Mouse (Mus musculus) midbrain, embryonic 10.5 days (tissue): ENCODE results near the gene Chka. TPM values are rescaled to one million over a fixed set of nuclear protein-coding genes. Genes with fewer than 3 reads are reported as not detected.

Experiments used
- DNase-seq: peaks from one replicate; pipeline ENCODE4 v3.0.0-alpha.2; 2017; ENCODE audit warnings: low spot score
- H3K27ac ChIP-seq: fragments of 300-500 bp; sonication (generic); replicated peaks from 2 replicates; pipeline ENCODE4 v1.5.1; 2016; ENCODE audit warnings: mild to moderate bottlenecking
- H3K27me3 ChIP-seq: fragments of 300-500 bp; sonication (generic); 2 replicates; pipeline ENCODE4 v1.6.1; 2016; ENCODE audit warnings: low read depth, mild to moderate bottlenecking; ENCODE audit not compliant: poor library complexity, severe bottlenecking
- H3K36me3 ChIP-seq: fragments of 300-500 bp; sonication (generic); 2 replicates; pipeline ENCODE4 v1.6.1; 2016; ENCODE audit warnings: mild to moderate bottlenecking, moderate library complexity
- H3K4me1 ChIP-seq: fragments of 300-500 bp; sonication (generic); 2 replicates; pipeline ENCODE4 v1.6.1; 2016
- H3K4me3 ChIP-seq: fragments of 300-500 bp; sonication (generic); 2 replicates; pipeline ENCODE4 v1.5.1; 2016; ENCODE audit warnings: mild to moderate bottlenecking, moderate library complexity
- H3K9me3 ChIP-seq: fragments of 300-500 bp; sonication (generic); replicated peaks from 2 replicates; pipeline ENCODE4 v1.6.1; 2016; ENCODE audit warnings: mild to moderate bottlenecking
- whole genome bisulfite sequencing: fragments of 180-500 bp; shearing (Covaris S2); methylation state at CpG from one replicate; pipeline ENCODE4 v1.1.7; 2016; 5-methylcytosine and 5-hydroxymethylcytosine counted together
- polyA plus RNA-seq: library from polyadenylated mRNA; unstranded; fragments of >200 nt; fragmentation: Nextera tagmentation; extraction: Ambion mirVana; gene quantifications from 2 replicates; pipeline ENCODE4 v1.2.1, GENCODE M21; 2016

The Chka gene
- polyA plus RNA-seq, 1 experiment from 2014 or later, result 59.1 TPM

DNA sequence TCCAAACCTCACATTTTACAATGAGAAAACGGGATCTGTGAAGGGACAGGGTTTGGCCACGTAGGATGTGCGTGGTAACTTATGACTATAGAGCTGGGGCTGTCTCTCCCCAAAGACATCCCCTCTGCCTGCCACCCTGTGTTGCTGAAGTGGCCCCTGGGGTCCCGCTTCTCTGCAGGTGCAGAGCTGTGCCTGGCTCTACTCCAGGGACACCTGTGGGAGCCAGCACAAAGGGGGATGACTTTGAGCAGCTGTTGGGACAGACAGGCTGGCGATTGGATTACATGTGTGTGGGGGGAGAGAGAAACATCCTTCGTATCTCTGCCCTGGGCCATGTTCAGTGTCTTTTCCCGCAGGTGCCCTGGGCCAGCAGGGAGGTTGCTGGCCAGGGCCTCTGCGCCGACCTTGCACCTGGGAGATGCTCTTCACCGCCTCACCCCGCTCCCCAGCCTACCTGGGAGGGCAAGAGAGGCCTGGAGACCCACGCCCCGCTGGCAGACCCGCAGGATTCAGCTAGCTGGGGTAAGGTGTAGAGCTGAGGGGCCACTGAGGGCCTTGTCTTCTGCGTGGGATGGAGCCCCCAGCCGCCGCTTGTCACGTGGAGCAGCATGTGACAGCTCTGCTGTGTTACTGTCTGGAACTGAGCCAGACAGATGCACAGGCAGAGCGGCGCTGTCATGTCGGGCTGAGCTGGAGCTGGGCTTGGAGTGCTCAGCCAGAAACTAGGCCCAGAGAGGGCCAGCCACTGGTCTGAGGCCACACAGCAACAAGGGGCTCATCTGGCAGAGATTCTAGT lies 78.9 kb downstream of the Chka start:
- Histone ChIP-seq H3K36me3 (no peaks in the 10 kb centered on the region), H3K9me3 (no peaks in the 10 kb centered on the region), H3K27ac (no peak overlapping the region), H3K4me1 (peaks cover 20% of the 10 kb centered on the region), H3K4me3 (no peak overlapping the region), H3K27me3 (peaks cover 10% of the 10 kb centered on the region)
- WGBS, result 77% methylated on average over 21 of the region's 21 CpGs
- no peak for DNase-seq

GRCm38 (mm10) chr19:3931716-3932115 lies 80.1 kb downstream of the Chka start:
- Histone ChIP-seq H3K4me1 (peaks cover 29% of the 10 kb centered on the region), H3K27me3 (peaks cover 22% of the 10 kb centered on the region), H3K4me3 (no peak overlapping the region), H3K9me3 (no peaks in the 10 kb centered on the region), H3K36me3 (no peaks in the 10 kb centered on the region), H3K27ac (no peak overlapping the region)
- WGBS, result 90% methylated on average over 9 of the region's 9 CpGs
- no peak for DNase-seq

- Histone ChIP-seq H3K36me3 (no peaks in the 10 kb centered on the region), H3K27me3 (peaks cover 29% of the 10 kb centered on the region), H3K27ac (peak within 1 kb of the TSS; percentile 77), H3K4me1 (peaks cover 18% of the 10 kb centered on the region), H3K4me3 (peak within 1 kb of the TSS; percentile 60), H3K9me3 (no peaks in the 10 kb centered on the region)
- peak; percentile 52 for DNase-seq
- WGBS, result 6% methylated on average over 42 of the region's 42 CpGs
These were observed 83.7 kb downstream of the Chka start, which contains the start of gene Unc93b1 for GRCm38 (mm10) chr19:3935032-3935895. Gene Unc93b1, plus strand, starts transcription at chr19:3935186.

GRCm38 (mm10) chr19:3935896-3936850 lies 84.6 kb downstream of the Chka start:
- DNase-seq, result peak; percentile 49
- peak overlapping the region; percentile 77 for H3K27ac ChIP-seq
- H3K9me3 ChIP-seq, result no peaks in the 10 kb centered on the region
- peaks cover 18% of the 10 kb centered on the region for H3K4me1 ChIP-seq
- peak overlapping the region; percentile 60 for H3K4me3 ChIP-seq
- H3K27me3 ChIP-seq, result peaks cover 29% of the 10 kb centered on the region
- H3K36me3 ChIP-seq, result no peaks in the 10 kb centered on the region
- 6% methylated on average over 22 of the region's 22 CpGs for WGBS

DNA sequence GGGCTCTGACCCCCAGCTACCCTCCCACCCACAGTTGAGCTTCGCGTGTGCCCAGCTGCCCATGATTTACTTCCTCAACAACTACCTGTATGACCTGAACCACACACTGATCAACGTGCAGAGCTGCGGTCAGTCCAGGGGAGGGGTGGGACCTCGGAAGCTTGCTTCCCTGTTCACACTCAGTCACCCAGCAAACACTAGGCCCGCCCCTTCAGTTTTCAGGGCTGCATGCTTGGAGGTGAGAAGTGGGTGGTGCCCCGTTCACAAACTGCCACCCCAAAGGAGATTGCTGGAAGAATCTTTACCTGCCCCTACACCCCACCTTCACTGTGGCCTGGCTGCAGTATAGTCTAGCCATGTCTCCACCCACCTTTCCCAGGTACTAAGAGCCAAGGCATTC lies 90.7 kb downstream of the Chka start:
- Histone ChIP-seq H3K36me3 (no peaks in the 10 kb centered on the region), H3K9me3 (no peaks in the 10 kb centered on the region), H3K27me3 (peaks cover 18% of the 10 kb centered on the region; the same call in 1 of the 2 replicates), H3K4me1 (peaks cover 4% of the 10 kb centered on the region; the same call in 1 of the 2 replicates), H3K27ac (no peak overlapping the region), H3K4me3 (no peak overlapping the region)
- 85% methylated on average over 7 of the region's 7 CpGs for WGBS
- DNase-seq, result no peak

DNA sequence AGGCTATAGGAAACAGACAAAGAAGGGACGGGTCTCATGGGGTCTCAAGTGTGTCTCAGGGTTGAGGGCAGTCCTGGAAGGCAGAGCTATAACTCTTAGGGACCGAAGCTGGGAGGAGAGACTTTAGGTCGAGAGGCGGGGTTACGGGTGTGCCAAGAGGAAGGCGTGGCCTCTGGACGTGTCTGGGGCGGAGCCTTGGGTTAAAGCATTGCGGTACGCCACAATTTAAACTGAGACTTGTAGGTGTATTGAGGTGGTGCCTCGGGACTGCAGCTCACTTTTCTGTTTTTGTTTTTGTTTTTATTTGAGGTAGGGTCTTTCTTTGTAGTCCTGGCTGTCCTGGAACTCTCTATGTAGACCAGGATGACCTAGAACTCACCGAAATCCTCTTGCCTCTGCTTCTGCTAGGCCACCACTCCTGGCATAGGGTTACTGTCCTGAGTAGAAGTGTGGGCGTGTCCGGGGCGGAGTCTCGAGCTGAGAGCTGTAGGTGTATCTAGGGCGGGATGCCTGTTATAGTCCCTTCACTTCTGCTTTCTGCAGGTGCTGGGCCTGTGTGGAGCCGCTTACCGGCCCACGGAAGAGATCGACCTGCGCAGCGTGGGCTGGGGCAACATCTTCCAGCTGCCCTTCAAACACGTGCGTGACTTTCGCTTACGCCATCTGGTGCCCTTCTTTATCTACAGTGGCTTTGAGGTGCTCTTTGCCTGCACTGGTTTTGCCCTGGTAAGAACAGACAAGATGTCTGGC lies 91.6 kb downstream of the Chka start:
- H3K9me3 ChIP-seq, result no peaks in the 10 kb centered on the region
- H3K27me3 ChIP-seq, result peaks cover 18% of the 10 kb centered on the region; the same call in 1 of the 2 replicates
- no peaks in the 10 kb centered on the region for H3K36me3 ChIP-seq
- no peak for DNase-seq
- H3K4me3 ChIP-seq, result peak overlapping the region; percentile 10; the same call in 1 of the 2 replicates
- H3K27ac ChIP-seq, result no peak overlapping the region
- peaks cover 4% of the 10 kb centered on the region; the same call in 1 of the 2 replicates for H3K4me1 ChIP-seq
- 24% methylated on average over 27 of the region's 27 CpGs for WGBS

Other genes starting within 250 kb of the Chka start
- 2.3 and 2.5 TPM in 2 replicates for gene Lrp5, start 165.2 kb upstream of the Chka start, polyA plus RNA-seq
- 47.1 and 48.6 TPM in 2 replicates for gene 1810055G02Rik, start 143.5 kb upstream of the Chka start, polyA plus RNA-seq
- 29.7 and 38.3 TPM in 2 replicates for gene Kmt5b, start 84.4 kb upstream of the Chka start, polyA plus RNA-seq
- 17.0 and 17.6 TPM in 2 replicates for gene Tcirg1, start 55.4 kb downstream of the Chka start, polyA plus RNA-seq
- gene Ndufs8, start 61.0 kb downstream of the Chka start, polyA plus RNA-seq, result 251 and 262 TPM in 2 replicates
- 0.73 TPM in 2 replicates for gene Aldh3b1, start 78.0 kb downstream of the Chka start, polyA plus RNA-seq
- 5.1 and 8.0 TPM in 2 replicates for gene Unc93b1, start 83.4 kb downstream of the Chka start, polyA plus RNA-seq
- gene Aldh3b3, start 106.9 kb downstream of the Chka start, polyA plus RNA-seq, result not detected in 2 replicates
- 0.21 and 0.35 TPM in 2 replicates for gene Aldh3b2, start 120.6 kb downstream of the Chka start, polyA plus RNA-seq
- gene Acy3, start 134.8 kb downstream of the Chka start, polyA plus RNA-seq, result 1.1 and 2.0 TPM in 2 replicates
- not detected in 2 replicates for gene Tbx10, start 141.0 kb downstream of the Chka start, polyA plus RNA-seq
- gene Nudt8, start 148.8 kb downstream of the Chka start, polyA plus RNA-seq, result 20.2 and 21.5 TPM in 2 replicates
- 2.4 and 2.8 TPM in 2 replicates for gene Gm49405, start 148.9 kb downstream of the Chka start, polyA plus RNA-seq
- gene Doc2g, start 151.5 kb downstream of the Chka start, polyA plus RNA-seq, result 2.2 and 3.5 TPM in 2 replicates
- 188 and 207 TPM in 2 replicates for gene Ndufv1, start 161.0 kb downstream of the Chka start, polyA plus RNA-seq
- gene Gstp1, start 186.2 kb downstream of the Chka start, polyA plus RNA-seq, result 400 and 417 TPM in 2 replicates
- 1.0 and 2.8 TPM in 2 replicates for gene Gstp2, start 194.2 kb downstream of the Chka start, polyA plus RNA-seq
- gene Gstp3, start 207.8 kb downstream of the Chka start, polyA plus RNA-seq, result 0.23 TPM in 1 of 2 replicates, not detected in the other
- gene Cabp2, start 229.8 kb downstream of the Chka start, polyA plus RNA-seq, result not detected in 2 replicates
- 76.2 and 82.5 TPM in 2 replicates for gene Cdk2ap2, start 245.4 kb downstream of the Chka start, polyA plus RNA-seq
- 12.8 and 15.1 TPM in 2 replicates for gene Pitpnm1, start 248.2 kb downstream of the Chka start, polyA plus RNA-seq